Mouse (Mus musculus) liver, adult 2 months (tissue): ENCODE results near the gene Ckmt1.

Source experiments
- CTCF ChIP-seq: fragments of 200-500 bp; IDR thresholded peaks from 2 replicates; pipeline ENCODE4 v1.5.1; 2011; ENCODE audit warnings: low read depth, low read length, control low read depth
- POLR2A ChIP-seq: fragments of 200-500 bp; IDR thresholded peaks from 2 replicates; pipeline ENCODE4 v1.6.1; 2011; ENCODE audit warnings: low read length, control low read depth; ENCODE audit not compliant: insufficient read depth; ENCODE audit errors: extremely low read depth

- no peak for TF ChIP-seq POLR2A
- no peak for TF ChIP-seq CTCF
Measured at GRCm38 (mm10) chr2:121357961-121358360, 447 bp downstream of the Ckmt1 start.
